Mouse (Mus musculus): ENCODE results near the gene Ephb1. TPM values are rescaled to one million over a fixed set of nuclear protein-coding genes. Genes with fewer than 3 reads are reported as not detected.

The Ephb1 gene
- polyA plus RNA-seq, 1 experiment from 2014 or later, result 5.2 TPM

DNA sequence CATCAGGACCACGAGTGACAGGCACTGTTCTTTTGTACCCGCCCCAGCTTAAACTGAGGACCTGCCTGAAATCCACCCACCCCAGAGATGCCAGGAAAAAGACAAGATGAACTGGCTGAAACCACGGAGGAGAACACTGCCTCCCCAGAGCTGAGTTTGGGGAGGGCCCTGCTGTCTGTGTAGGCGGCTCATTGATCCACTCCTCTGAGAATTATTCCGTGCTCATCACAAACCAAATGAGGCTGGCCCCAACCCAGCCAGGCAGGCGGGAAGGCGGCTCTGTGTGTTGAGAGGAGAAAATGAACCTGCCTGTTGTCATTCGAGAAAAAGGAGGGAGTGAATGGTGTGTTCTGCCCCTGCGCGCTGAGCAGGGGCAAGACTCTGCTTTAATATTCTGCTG lies 2.8 kb downstream of the Ephb1 start:
- peaks cover 95% of the 10 kb centered on the region for H3K27me3 ChIP-seq

DNA sequence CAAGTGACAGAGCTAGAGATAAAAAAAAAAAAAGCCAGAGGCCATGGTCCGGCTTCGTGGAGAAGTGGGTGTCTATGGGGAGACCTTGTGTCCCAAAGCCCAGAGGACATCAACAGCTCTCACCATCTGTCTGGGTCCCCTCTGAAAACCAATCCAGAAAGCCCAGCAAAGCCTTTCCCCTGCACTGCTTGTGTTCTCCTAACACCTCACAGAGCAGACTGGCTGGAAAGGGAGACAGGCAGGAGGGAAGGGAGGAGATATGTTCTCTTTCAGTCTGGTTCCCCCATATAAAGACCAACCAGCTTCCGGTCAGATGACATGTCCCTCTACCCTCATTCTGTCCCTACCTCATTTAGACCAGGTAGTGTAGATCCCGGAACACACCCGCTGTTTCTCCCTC lies 3.3 kb downstream of the Ephb1 start:
- Histone ChIP-seq H3K27me3 (peaks cover 90% of the 10 kb centered on the region), H3K4me1 (peaks cover 20% of the 10 kb centered on the region), H3K36me3 (no peaks in the 10 kb centered on the region), H3K27ac (no peak overlapping the region), H3K4me2 (no peak overlapping the region), H3K9ac (no peak overlapping the region), H3K9me3 (no peaks in the 10 kb centered on the region), H3K4me3 (no peak overlapping the region)
- no peak for ATAC-seq (ENCODE audit: insufficient number of reproducible peaks, insufficient read depth, low FRiP score, low TSS enrichment, low read depth)
- 64% methylated on average over 5 of the region's 5 CpGs for WGBS

More for the DNA sequence above, 2.8 kb downstream of the Ephb1 start:
- Histone ChIP-seq H3K9ac (no peak overlapping the region), H3K4me1 (peaks cover 20% of the 10 kb centered on the region), H3K27ac (no peak overlapping the region), H3K4me2 (peak overlapping the region; percentile 100), H3K4me3 (peak overlapping the region; percentile 67), H3K9me3 (no peaks in the 10 kb centered on the region), H3K36me3 (no peaks in the 10 kb centered on the region)
- 9% methylated on average over 10 of the region's 10 CpGs for whole genome bisulfite sequencing
- ATAC-seq (ENCODE audit: insufficient number of reproducible peaks, insufficient read depth, low FRiP score, low TSS enrichment, low read depth), result no peak

DNA sequence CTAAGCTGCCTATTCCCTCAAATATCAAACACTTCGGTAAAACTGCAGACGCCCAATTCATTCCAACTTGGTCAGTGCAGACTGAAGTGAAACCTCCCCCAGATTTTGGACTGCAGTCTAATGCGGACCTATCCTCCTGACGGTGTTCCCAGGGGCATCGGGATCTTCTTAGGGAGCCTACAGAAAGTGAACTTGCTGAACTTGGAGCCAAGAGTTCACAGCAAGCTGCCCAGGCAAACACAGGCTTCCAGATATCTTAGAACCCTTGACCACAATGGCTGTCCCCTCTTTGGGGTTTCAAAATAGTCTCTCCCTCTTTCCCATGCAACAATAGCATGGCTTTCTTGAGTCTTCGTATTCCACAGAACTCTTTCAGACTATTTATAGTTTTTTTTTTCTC lies 3.8 kb downstream of the Ephb1 start:
- Histone ChIP-seq H3K27me3 (peaks cover 85% of the 10 kb centered on the region), H3K4me3 (no peak overlapping the region), H3K4me2 (no peak overlapping the region), H3K4me1 (peaks cover 20% of the 10 kb centered on the region), H3K9ac (no peak overlapping the region), H3K27ac (no peak overlapping the region), H3K9me3 (no peaks in the 10 kb centered on the region), H3K36me3 (no peaks in the 10 kb centered on the region)
- ATAC-seq (ENCODE audit: insufficient number of reproducible peaks, insufficient read depth, low FRiP score, low TSS enrichment, low read depth), result no peak
- 84% methylated on average over 6 of the region's 6 CpGs for WGBS

DNA sequence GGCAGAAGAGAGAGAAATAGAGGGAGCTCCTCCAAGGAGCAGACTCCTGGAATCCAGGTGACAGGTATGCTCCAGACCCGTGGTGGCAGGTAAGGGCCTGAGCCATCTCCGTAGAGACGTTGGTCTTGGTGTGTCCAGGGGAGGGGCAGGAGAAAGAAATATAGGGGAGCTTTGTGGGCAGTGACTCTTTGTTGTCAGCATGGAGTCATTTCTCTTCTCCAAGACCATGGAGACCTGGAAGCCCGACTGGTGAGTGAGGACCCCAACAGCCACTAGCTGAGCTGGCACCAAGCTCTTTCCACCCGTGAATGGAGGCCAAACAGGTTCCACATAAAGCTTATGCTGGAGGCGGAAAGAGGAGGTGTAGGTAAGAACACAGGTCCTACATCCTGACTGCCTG lies 4.4 kb downstream of the Ephb1 start:
- ATAC-seq (ENCODE audit: insufficient number of reproducible peaks, insufficient read depth, low FRiP score, low TSS enrichment, low read depth), result no peak
- WGBS, result 74% methylated on average over 6 of the region's 6 CpGs

DNA sequence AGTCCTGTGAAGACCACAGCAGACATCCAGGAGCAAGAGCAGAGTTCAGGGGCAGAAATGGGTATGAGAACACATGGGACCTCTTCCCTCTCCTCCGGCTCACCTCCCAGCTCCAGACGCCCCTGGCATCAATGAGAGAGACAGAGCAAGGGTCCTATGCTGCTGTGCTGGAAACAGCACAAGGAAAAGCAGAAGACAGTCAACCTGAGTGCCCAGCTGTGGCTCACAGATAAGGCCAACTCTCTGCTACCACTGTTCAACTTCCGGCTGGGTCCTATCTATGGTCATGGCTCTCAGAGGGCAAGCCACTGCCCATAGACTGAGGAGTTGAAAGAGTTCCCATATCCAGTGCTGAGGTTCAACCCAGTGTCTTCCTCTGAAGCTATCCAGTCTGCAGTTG lies 7.7 kb downstream of the Ephb1 start:
- no peak overlapping the region for H3K4me3 ChIP-seq
- peaks cover 4% of the 10 kb centered on the region; the same call in 1 of the 2 replicates for H3K4me1 ChIP-seq
- peaks cover 55% of the 10 kb centered on the region for H3K27me3 ChIP-seq
- H3K27ac ChIP-seq, result no peak overlapping the region
- H3K9me3 ChIP-seq, result no peaks in the 10 kb centered on the region
- no peak for ATAC-seq (ENCODE audit: insufficient number of reproducible peaks, insufficient read depth, low FRiP score, low TSS enrichment, low read depth)
- WGBS, result 89% methylated on average over 3 of the region's 3 CpGs
- no peak overlapping the region for H3K9ac ChIP-seq
- no peak overlapping the region for H3K4me2 ChIP-seq
- H3K36me3 ChIP-seq, result no peaks in the 10 kb centered on the region

More for the DNA sequence above, 4.4 kb downstream of the Ephb1 start:
- Histone ChIP-seq H3K36me3 (no peaks in the 10 kb centered on the region), H3K9me3 (no peaks in the 10 kb centered on the region), H3K4me2 (no peak overlapping the region), H3K9ac (no peak overlapping the region), H3K4me3 (no peak overlapping the region), H3K27ac (no peak overlapping the region), H3K4me1 (peaks cover 20% of the 10 kb centered on the region), H3K27me3 (peaks cover 83% of the 10 kb centered on the region)

DNA sequence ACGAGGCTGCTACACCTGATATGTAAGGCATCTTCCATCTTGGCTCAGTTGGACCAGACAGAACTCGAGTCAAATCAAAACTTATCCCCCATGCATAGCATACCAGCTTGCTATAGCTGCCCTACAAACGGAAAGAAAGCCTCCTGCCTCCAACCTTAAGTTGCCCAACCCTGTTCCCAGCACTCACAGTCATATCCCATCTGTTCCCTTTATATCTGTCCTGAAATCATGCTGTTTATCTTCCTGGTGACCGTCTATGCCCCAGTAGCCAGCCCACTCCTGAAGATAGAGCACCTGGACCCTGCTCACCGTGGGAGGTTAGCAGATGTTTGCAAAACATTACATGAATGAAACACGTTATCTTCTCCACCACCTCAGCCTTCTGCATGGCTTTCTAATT lies 9.0 kb downstream of the Ephb1 start:
- no peak overlapping the region for H3K27ac ChIP-seq
- no peaks in the 10 kb centered on the region for H3K9me3 ChIP-seq
- peaks cover 41% of the 10 kb centered on the region for H3K27me3 ChIP-seq
- H3K9ac ChIP-seq, result no peak overlapping the region
- H3K36me3 ChIP-seq, result no peaks in the 10 kb centered on the region
- no peak overlapping the region for H3K4me2 ChIP-seq
- 75% methylated on average over 6 of the region's 6 CpGs for WGBS
- ATAC-seq (ENCODE audit: insufficient number of reproducible peaks, insufficient read depth, low FRiP score, low TSS enrichment, low read depth), result no peak
- no peak overlapping the region for H3K4me3 ChIP-seq
- 0 out of 2 replicates have a peak, but pooled peaks cover 4% of the 10 kb centered on the region for H3K4me1 ChIP-seq

DNA sequence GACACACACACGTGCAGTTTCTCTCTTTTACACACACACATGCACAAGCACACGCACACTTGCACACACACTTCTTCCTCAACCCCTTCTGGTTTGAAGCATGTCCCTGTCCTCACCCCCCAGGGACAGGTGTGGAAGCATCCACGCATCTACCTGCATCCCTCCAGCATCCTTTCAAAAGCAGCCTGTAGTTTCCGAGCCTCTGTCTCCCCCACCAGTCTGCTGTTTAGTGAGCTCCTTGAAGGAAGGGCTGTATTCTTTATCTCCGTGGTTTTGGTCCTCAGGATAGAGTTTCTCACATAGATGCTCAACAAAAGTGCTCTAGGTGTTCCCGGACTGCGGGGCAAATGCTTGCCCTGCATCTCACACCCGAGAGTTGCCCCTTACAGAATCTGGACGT lies 9.4 kb downstream of the Ephb1 start:
- Histone ChIP-seq H3K4me3 (no peak overlapping the region), H3K4me1 (0 out of 2 replicates have a peak, but pooled peaks cover 4% of the 10 kb centered on the region), H3K9me3 (no peaks in the 10 kb centered on the region), H3K9ac (no peak overlapping the region), H3K4me2 (no peak overlapping the region), H3K27me3 (peaks cover 37% of the 10 kb centered on the region), H3K27ac (no peak overlapping the region), H3K36me3 (no peaks in the 10 kb centered on the region)
- WGBS, result 76% methylated on average over 9 of the region's 9 CpGs
- ATAC-seq (ENCODE audit: insufficient number of reproducible peaks, insufficient read depth, low FRiP score, low TSS enrichment, low read depth), result no peak

DNA sequence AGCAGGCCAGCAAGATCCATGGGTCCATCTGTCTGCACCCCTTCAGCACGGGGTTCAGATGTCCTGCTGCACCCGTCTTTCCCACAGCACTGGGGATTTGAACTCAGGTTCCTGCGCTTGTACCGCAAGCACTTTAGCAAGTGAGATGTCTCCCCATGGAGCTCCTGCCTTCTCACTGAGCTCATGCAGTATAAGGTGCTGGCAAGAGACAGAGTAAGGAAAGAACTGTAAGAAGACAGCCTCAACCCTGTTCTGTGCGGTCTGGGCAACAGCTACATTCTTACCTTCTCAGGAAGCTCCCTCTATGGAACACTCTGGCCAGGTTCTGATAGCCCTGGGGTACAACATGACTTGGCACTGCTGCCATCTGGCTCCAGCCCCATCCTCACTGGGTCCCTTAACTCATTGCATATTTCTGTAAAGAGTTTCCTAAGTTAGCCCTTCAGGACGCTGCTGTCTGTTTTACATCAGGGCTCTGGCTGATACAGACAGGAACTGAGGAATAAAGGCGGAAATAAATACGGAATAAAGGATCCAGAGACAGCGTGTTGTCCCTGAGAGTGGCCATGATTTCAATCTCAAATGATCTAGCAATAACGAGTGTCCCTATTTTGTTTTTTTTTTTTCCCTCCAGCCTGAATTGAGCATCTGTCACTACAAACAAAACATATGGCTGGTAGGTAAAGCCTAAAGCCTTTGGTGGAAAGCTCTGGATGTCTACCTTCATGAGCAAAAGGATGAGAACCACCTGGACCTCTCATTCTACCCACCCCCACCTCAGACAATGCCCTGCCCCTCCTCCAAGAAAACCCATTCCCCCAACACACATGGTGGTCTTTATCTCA lies 10.2 kb downstream of the Ephb1 start:
- no peak for ATAC-seq (ENCODE audit: insufficient number of reproducible peaks, insufficient read depth, low FRiP score, low TSS enrichment, low read depth)
- no peak overlapping the region for H3K9ac ChIP-seq
- H3K4me1 ChIP-seq, result 0 out of 2 replicates have a peak, but pooled peaks cover 4% of the 10 kb centered on the region
- peaks cover 30% of the 10 kb centered on the region for H3K27me3 ChIP-seq
- H3K36me3 ChIP-seq, result no peaks in the 10 kb centered on the region
- no peak overlapping the region for H3K27ac ChIP-seq
- no peaks in the 10 kb centered on the region for H3K9me3 ChIP-seq
- no peak overlapping the region for H3K4me2 ChIP-seq
- 65% methylated on average over 10 of the region's 10 CpGs for WGBS
- H3K4me3 ChIP-seq, result no peak overlapping the region

DNA sequence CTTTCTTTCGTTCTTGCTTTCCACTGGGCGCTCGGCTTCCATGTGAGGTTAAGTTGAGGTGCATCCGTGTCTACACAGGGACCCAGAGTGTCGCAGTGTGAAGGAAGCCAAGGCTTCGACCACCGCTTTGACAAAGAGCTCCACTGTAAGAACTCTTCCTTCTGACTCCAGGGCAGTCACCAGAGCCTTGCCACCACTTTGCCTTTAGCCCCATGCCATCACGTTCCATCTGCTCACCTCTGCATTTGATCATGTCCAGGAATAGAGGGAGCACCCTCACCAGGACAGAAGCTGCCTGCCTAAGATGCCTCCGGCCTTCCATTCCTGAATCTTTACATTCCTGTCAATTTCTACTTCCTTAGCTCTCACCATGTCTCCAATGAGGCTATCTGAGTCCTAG lies 11.4 kb downstream of the Ephb1 start:
- Histone ChIP-seq H3K4me1 (0 out of 2 replicates have a peak, but pooled peaks cover 4% of the 10 kb centered on the region), H3K27me3 (peaks cover 17% of the 10 kb centered on the region), H3K4me3 (no peak overlapping the region), H3K36me3 (no peaks in the 10 kb centered on the region), H3K9me3 (no peaks in the 10 kb centered on the region), H3K9ac (no peak overlapping the region), H3K27ac (no peak overlapping the region), H3K4me2 (no peak overlapping the region)
- ATAC-seq (ENCODE audit: insufficient number of reproducible peaks, insufficient read depth, low FRiP score, low TSS enrichment, low read depth), result no peak
- WGBS, result 88% methylated on average over 9 of the region's 9 CpGs

DNA sequence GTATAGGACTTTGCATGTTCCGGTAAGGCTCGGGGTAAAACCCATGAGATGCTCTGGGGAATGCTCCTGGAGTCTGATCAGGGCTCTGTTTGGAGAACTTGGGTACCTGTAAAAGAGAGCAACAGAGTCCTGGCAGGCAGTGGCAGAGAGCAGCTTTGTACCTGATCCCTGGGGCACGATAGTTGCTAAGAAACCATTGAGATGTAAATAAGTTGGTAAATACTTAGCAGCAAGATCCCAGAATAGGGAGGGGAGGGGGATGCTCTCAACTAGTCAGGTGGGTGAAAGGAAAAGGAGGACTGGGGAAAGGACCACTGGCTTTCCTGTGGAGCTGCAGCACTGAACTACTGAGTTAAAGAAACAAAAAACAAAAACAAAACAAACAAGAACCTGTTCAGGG lies 12.5 kb downstream of the Ephb1 start:
- no peak overlapping the region for H3K4me3 ChIP-seq
- H3K27me3 ChIP-seq, result 0 out of 2 replicates have a peak, but pooled peaks cover 7% of the 10 kb centered on the region
- no peak overlapping the region for H3K27ac ChIP-seq
- 0 out of 2 replicates have a peak, but pooled peaks cover 4% of the 10 kb centered on the region for H3K4me1 ChIP-seq
- H3K36me3 ChIP-seq, result no peaks in the 10 kb centered on the region
- H3K9ac ChIP-seq, result no peak overlapping the region
- no peak overlapping the region for H3K4me2 ChIP-seq
- H3K9me3 ChIP-seq, result no peaks in the 10 kb centered on the region
- WGBS, result 57% methylated on average over 3 of the region's 3 CpGs
- ATAC-seq (ENCODE audit: insufficient number of reproducible peaks, insufficient read depth, low FRiP score, low TSS enrichment, low read depth), result no peak

DNA sequence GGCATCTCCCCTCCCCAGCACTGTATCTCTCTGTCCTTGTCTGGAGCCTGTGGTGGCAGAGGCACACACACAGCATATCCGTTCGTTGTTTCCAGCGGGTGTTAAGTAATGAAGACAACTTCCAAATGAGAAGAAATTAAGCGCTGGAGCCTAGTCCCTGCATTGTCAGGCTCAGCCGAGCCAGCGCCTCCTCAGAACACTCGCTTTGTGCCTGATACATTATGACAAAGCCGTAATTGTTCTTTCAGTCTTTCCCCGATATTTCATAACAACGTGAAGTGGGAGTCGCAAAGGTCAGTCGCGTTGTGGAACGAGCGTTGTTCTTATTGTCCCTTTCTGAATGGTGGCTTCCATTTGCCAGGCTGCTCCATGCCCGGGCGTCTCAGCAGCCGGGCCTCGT lies 13.7 kb downstream of the Ephb1 start:
- no peaks in the 10 kb centered on the region for H3K9me3 ChIP-seq
- no peak overlapping the region for H3K4me2 ChIP-seq
- H3K4me1 ChIP-seq, result 0 out of 2 replicates have a peak, but pooled peaks cover 4% of the 10 kb centered on the region
- H3K36me3 ChIP-seq, result no peaks in the 10 kb centered on the region
- H3K9ac ChIP-seq, result no peak overlapping the region
- no peak overlapping the region for H3K27ac ChIP-seq
- ATAC-seq (ENCODE audit: insufficient number of reproducible peaks, insufficient read depth, low FRiP score, low TSS enrichment, low read depth), result no peak
- WGBS, result 89% methylated on average over 19 of the region's 19 CpGs
- no peak overlapping the region for H3K4me3 ChIP-seq
- 0 out of 2 replicates have a peak, but pooled peaks cover 6% of the 10 kb centered on the region for H3K27me3 ChIP-seq

DNA sequence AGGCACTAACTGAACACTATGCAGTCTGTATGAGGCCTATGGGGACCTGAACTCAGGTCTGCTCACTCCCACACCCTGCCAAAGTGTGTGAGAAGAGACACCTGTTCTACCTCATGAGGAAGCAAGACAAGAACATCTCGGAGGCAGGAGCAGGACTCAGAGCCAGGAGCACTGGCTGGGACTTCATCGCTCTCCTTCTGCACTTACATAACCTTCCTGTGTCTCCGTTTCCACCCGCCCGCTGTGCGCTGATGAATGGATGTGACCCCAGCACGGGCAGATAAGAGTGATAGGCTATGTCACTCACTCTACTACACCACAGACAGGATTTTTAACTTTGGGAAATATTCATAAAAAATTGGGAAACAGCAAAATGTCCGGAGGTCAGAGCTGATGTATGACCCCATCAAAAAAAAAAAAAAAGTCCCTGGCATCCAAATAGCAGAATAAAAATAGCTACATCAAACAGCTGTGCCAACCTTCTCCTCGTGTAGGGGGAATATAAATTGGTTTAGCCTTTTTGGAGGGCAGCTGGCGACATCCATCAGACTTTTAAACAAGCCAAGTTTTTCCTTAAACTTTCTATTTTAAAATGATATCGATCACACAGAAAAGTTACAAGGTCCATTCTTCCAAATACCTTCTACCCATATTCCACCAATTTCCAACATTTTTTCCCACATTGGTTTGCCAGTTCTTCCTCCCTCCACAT lies 18.8 kb downstream of the Ephb1 start:
- no peak overlapping the region for H3K4me3 ChIP-seq
- no peak overlapping the region for H3K4me2 ChIP-seq
- no peaks in the 10 kb centered on the region for H3K36me3 ChIP-seq
- 84% methylated on average over 11 of the region's 11 CpGs for WGBS
- H3K4me1 ChIP-seq, result no peaks in the 10 kb centered on the region
- H3K9me3 ChIP-seq, result no peaks in the 10 kb centered on the region
- no peak overlapping the region for H3K9ac ChIP-seq
- ATAC-seq (ENCODE audit: insufficient number of reproducible peaks, insufficient read depth, low FRiP score, low TSS enrichment, low read depth), result no peak
- no peak overlapping the region for H3K27ac ChIP-seq
- no peaks in the 10 kb centered on the region for H3K27me3 ChIP-seq

Data from embryonic facial prominence, embryonic 13.5 days (tissue).